Mouse (Mus musculus) heart, adult 2 months (tissue): ENCODE data around the gene Gm20388. TPM values are rescaled to one million over a fixed set of nuclear protein-coding genes. Genes with fewer than 3 reads are reported as not detected.
"Not testable (repeated sequence)": the region's sequence is repeated elsewhere in the genome, so short reads cannot be mapped to it uniquely, and the experiment has no call there.

Source experiments
- DNase-seq, 2 experiments: peaks; one replicate each; pipeline ENCODE4 v3.0.0; 2021
- H3K27ac ChIP-seq: fragments of 200-600 bp; 2 replicates; pipeline ENCODE4 v1.8.1; 2022
- H3K27me3 ChIP-seq: fragments of 200-500 bp; 2 replicates; pipeline ENCODE4 v1.6.1; 2012; ENCODE audit warnings: mild to moderate bottlenecking, low read length, inconsistent platforms, mixed read lengths; ENCODE audit not compliant: control insufficient read depth, insufficient read depth
- H3K36me3 ChIP-seq: fragments of 200-500 bp; 2 replicates; pipeline ENCODE4 v1.6.1; 2012; ENCODE audit warnings: low read length, inconsistent platforms; ENCODE audit not compliant: control insufficient read depth, insufficient read depth
- H3K4me1 ChIP-seq: fragments of 200-500 bp; 2 replicates; pipeline ENCODE4 v1.6.1; 2011; ENCODE audit warnings: low read length; ENCODE audit not compliant: control insufficient read depth, insufficient read depth
- H3K4me3 ChIP-seq: fragments of 200-600 bp; 2 replicates; pipeline ENCODE4 v1.8.1; 2022
- H3K79me2 ChIP-seq: fragments of 200-500 bp; replicated peaks from 2 replicates; pipeline ENCODE4 v1.6.1; 2012; ENCODE audit warnings: mild to moderate bottlenecking, inconsistent platforms, low read length, moderate library complexity, mixed read lengths; ENCODE audit not compliant: control insufficient read depth, insufficient read depth
- H3K9ac ChIP-seq: fragments of 200-500 bp; 2 replicates; pipeline ENCODE4 v1.6.1; 2012; ENCODE audit warnings: low read depth, mild to moderate bottlenecking, control low read depth, inconsistent platforms, low read length, mixed read lengths
- CTCF ChIP-seq: fragments of 200-600 bp; IDR thresholded peaks from 2 replicates; pipeline ENCODE4 v1.8.1; 2022; ENCODE audit warnings: antibody characterized with exemption, mild to moderate bottlenecking, moderate library complexity
- EP300 ChIP-seq: fragments of 200-500 bp; IDR thresholded peaks from 2 replicates; pipeline ENCODE4 v1.6.1; 2011; ENCODE audit warnings: low read depth, low read length, control low read depth; ENCODE audit not compliant: insufficient read depth
- POLR2A ChIP-seq: fragments of 200-500 bp; IDR thresholded peaks from 2 replicates; pipeline ENCODE4 v1.6.1; 2011; ENCODE audit warnings: mild to moderate bottlenecking, low read depth, low read length, control low read depth; ENCODE audit not compliant: insufficient read depth
- WGBS: fragments of 180-500 bp; shearing (Covaris S2); methylation state at CpG from one replicate; pipeline ENCODE4 v1.1.7; 2018; 5-methylcytosine and 5-hydroxymethylcytosine counted together
- intact Hi-C: fragments of 180-260 bp; cut with DNase I; formaldehyde crosslinking; loops from one replicate; pipeline ENCODE4 v1.15.1; 2025
- polyA plus RNA-seq: library from polyadenylated mRNA; depleted of rRNA; stranded (reverse); fragments of >200 nt; gene quantifications from 2 replicates; pipeline ENCODE4 v1.2.3, GENCODE M21; 2012
- total RNA-seq, 2 experiments: library from RNA; stranded (reverse); gene quantifications; 2 replicates each; pipeline ENCODE4 v1.2.3; 2021

The Gm20388 gene
- total and polyA plus RNA-seq, 3 experiments = 1.8 to 32.3 TPM; not detected in 1

- H3K36me3 ChIP-seq = peaks cover 26% of the 10 kb centered on the region
- 1% methylated on average over 64 of the region's 71 CpGs for WGBS
- TF ChIP-seq POLR2A (peak; percentile 40; the same call in 1 of the 2 replicates), EP300 (peak; percentile 67; the same call in 1 of the 2 replicates), CTCF (peak; percentile 27)
- peak overlapping the region; percentile 89 for H3K9ac ChIP-seq
- H3K79me2 ChIP-seq = peaks cover 4% of the 10 kb centered on the region
- peaks cover 14% of the 10 kb centered on the region for H3K4me1 ChIP-seq
- H3K4me3 ChIP-seq = peak overlapping the region; percentile 90
- H3K27me3 ChIP-seq = no peaks in the 10 kb centered on the region
- intact Hi-C loops = no loop called here
- DNase-seq = peak; percentile 76 to 78
- peak overlapping the region; percentile 94 for H3K27ac ChIP-seq
Measured at GRCm38 (mm10) chr8:123041008-123041773, 3130.6 kb downstream of the Gm20388 start.

DNA sequence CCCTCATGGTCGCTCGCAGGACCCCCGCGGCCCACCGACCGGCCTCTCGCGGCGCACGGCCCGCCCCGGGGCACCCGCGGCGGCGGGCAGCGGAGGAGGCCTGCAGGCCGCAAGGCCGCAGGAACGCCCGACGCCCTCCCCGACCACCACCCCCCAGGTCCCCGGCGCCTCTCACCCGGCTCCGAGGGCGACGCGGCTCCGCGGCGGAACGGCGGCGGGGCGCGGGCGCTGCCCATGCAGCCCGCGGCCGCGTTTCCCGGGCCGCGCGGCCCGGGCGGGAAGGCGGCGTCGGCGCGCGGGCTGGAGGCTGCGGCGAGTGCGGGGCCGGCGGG, 3131.1 kb downstream of the Gm20388 start:
- intact Hi-C loops = loop anchor here (1.0 to 2.0 kb wide), 3 partner anchors 24 to 135 kb away; no protein-coding TSS in a partner anchor
- DNase-seq = peak in 1 of 2 experiments; percentile 71
- Histone ChIP-seq H3K4me3 (peak overlapping the region; percentile 90), H3K27me3 (no peaks in the 10 kb centered on the region), H3K4me1 (peaks cover 12% of the 10 kb centered on the region), H3K27ac (peak overlapping the region; percentile 94), H3K9ac (peak overlapping the region; percentile 89), H3K79me2 (peaks cover 3% of the 10 kb centered on the region), H3K36me3 (peaks cover 24% of the 10 kb centered on the region)
- WGBS = 1% methylated on average over 41 of the region's 60 CpGs
- TF ChIP-seq CTCF (no peak), POLR2A (no peak), EP300 (no peak)

GRCm38 (mm10) chr8:123042158-123042973, 3131.7 kb downstream of the Gm20388 start, which contains the start of gene Ankrd11:
Ankrd11 (minus strand) TSS chr8:123042277.
- H3K4me1 ChIP-seq = peaks cover 12% of the 10 kb centered on the region
- H3K36me3 ChIP-seq = peaks cover 24% of the 10 kb centered on the region
- peak within 1 kb of the TSS; percentile 99 for H3K27ac ChIP-seq
- peak within 1 kb of the TSS; percentile 90 for H3K4me3 ChIP-seq
- peak; percentile 55 for TF ChIP-seq CTCF
- peak; percentile 77; the same call in 1 of the 2 replicates for TF ChIP-seq EP300
- peak; percentile 99 for TF ChIP-seq POLR2A
- intact Hi-C loops = loop anchor here (1.0 to 2.0 kb wide), 3 partner anchors 23 to 136 kb away; no protein-coding TSS in a partner anchor
- peak within 1 kb of the TSS; percentile 94 for H3K9ac ChIP-seq
- under 1% methylated on average over 90 of the region's 91 CpGs for WGBS
- peaks cover 3% of the 10 kb centered on the region for H3K79me2 ChIP-seq
- peak; percentile 99 to 100 for DNase-seq
- no peaks in the 10 kb centered on the region for H3K27me3 ChIP-seq

- Histone ChIP-seq H3K36me3 (peaks cover 24% of the 10 kb centered on the region), H3K4me1 (peaks cover 10% of the 10 kb centered on the region), H3K4me3 (peak overlapping the region; percentile 67), H3K27ac (peak overlapping the region; percentile 99), H3K79me2 (peaks cover 3% of the 10 kb centered on the region), H3K9ac (peak overlapping the region; percentile 94), H3K27me3 (no peaks in the 10 kb centered on the region)
- TF ChIP-seq POLR2A (no peak), EP300 (no peak), CTCF (no peak)
- WGBS = 9% methylated on average over 22 of the region's 22 CpGs
- no peak for DNase-seq
- intact Hi-C loops = loop anchor here (1.0 to 2.0 kb wide), 3 partner anchors 22 to 136 kb away; no protein-coding TSS in a partner anchor
Measured at GRCm38 (mm10) chr8:123042974-123043625, 3132.5 kb downstream of the Gm20388 start.

GRCm38 (mm10) chr8:123043941-123044340, 3133.3 kb downstream of the Gm20388 start:
- Histone ChIP-seq H3K4me1 (peaks cover 9% of the 10 kb centered on the region), H3K4me3 (no peak overlapping the region), H3K36me3 (peaks cover 18% of the 10 kb centered on the region), H3K79me2 (peaks cover 3% of the 10 kb centered on the region), H3K27ac (no peak overlapping the region; the same call in 1 of the 2 replicates), H3K9ac (no peak overlapping the region), H3K27me3 (no peaks in the 10 kb centered on the region)
- DNase-seq = no peak
- no peak for TF ChIP-seq EP300
- no peak for TF ChIP-seq CTCF
- TF ChIP-seq POLR2A = no peak
- intact Hi-C loops = loop anchor here (2.0 kb wide), 2 partner anchors 57 to 137 kb away; no protein-coding TSS in a partner anchor
- WGBS = 65% methylated on average over 3 of the region's 3 CpGs

DNA sequence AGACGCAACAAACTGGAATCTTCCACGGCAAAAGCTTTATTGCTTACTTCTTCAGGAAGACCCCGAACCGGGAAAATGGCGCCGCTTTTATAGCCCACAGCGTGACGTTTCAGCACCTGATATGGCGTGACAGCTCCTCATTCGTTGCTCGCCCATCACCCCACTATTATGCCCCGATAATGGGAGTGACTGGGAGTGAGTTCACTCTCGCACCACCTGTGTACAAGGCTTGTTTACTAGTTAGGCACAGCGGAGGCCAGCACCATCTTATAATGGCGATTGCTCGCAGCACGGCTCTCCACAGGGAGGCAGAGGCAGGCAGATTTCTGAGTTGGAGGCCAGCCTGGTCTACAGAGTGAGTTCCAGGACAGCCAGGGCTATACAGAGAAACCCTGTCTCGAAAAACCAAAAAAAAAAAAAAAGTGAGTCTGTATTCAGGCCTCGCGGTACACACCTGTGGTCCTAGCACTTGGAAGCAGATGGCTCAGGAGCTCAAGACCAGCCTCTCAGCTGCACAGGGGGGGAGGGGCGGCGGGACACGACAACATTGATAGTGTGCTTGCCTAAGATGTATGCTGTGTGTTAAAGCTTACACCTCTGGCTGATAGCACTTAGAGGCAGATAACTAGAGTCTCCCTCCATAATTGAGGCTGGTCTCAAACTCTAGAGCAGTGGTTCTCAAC, 3134.2 kb downstream of the Gm20388 start:
- H3K27me3 ChIP-seq, H3K9ac ChIP-seq, H3K4me3 ChIP-seq, H3K27ac ChIP-seq, H3K79me2 ChIP-seq, intact Hi-C loops, DNase-seq, H3K4me1 ChIP-seq: not testable (repeated sequence)
- H3K36me3 ChIP-seq = peaks cover 15% of the 10 kb centered on the region
- WGBS = 92% methylated on average over 23 of the region's 23 CpGs
